Mouse (Mus musculus) midbrain, embryonic 11.5 days (tissue): Measurements from ENCODE around the gene Tmem204. TPM values are rescaled to one million over a fixed set of nuclear protein-coding genes. Genes with fewer than 3 reads are reported as not detected.
A peak's percentile ranks its signal among the peaks of the same experiment; 100 is the strongest.

Experiments
- ATAC-seq: fragments of 200-750 bp; cut with Nextera tagmentation; 2 replicates; pipeline ENCODE4 v1.8.0; 2017; ENCODE audit warnings: moderate TSS enrichment, moderate library complexity; ENCODE audit not compliant: low FRiP score
- DNase-seq: peaks from one replicate; pipeline ENCODE4 v3.0.0; 2015; ENCODE audit warnings: low spot score; ENCODE audit errors: missing footprints
- H3K27ac ChIP-seq: fragments of 300-500 bp; sonication (generic); 2 replicates; pipeline ENCODE4 v1.5.1; 2014; ENCODE audit warnings: low read depth, low read length
- H3K27me3 ChIP-seq: fragments of 300-500 bp; sonication (generic); 2 replicates; pipeline ENCODE4 v1.6.1; 2014; ENCODE audit warnings: mild to moderate bottlenecking, low read length, moderate library complexity, mixed read lengths; ENCODE audit not compliant: control insufficient read depth, insufficient read depth
- H3K36me3 ChIP-seq: fragments of 300-500 bp; sonication (generic); 2 replicates; pipeline ENCODE4 v1.6.1; 2014; ENCODE audit warnings: mild to moderate bottlenecking, low read length, moderate library complexity, mixed read lengths; ENCODE audit not compliant: control insufficient read depth, insufficient read depth
- H3K4me1 ChIP-seq: fragments of 300-500 bp; sonication (generic); 2 replicates; pipeline ENCODE4 v1.6.1; 2014; ENCODE audit warnings: low read length; ENCODE audit not compliant: control insufficient read depth, insufficient read depth
- H3K4me2 ChIP-seq: fragments of 300-500 bp; sonication (generic); 2 replicates; pipeline ENCODE4 v1.6.1; 2014; ENCODE audit warnings: mild to moderate bottlenecking, moderate library complexity
- H3K4me3 ChIP-seq: fragments of 300-500 bp; sonication (generic); 2 replicates; pipeline ENCODE4 v1.5.1; 2014; ENCODE audit warnings: low read depth, low read length
- H3K9ac ChIP-seq: fragments of 300-500 bp; sonication (generic); 2 replicates; pipeline ENCODE4 v1.6.1; 2014; ENCODE audit warnings: low read length
- H3K9me3 ChIP-seq: fragments of 300-500 bp; sonication (generic); 2 replicates; pipeline ENCODE4 v1.6.1; 2016; ENCODE audit warnings: low read length; ENCODE audit not compliant: control insufficient read depth
- WGBS: fragments of 180-500 bp; shearing (Covaris S2); extraction: QIAGEN DNeasy Blood & Tissue Kit; methylation state at CpG from one replicate; pipeline ENCODE4 v1.1.7; 2014; 5-methylcytosine and 5-hydroxymethylcytosine counted together
- polyA plus RNA-seq: library from polyadenylated mRNA; unstranded; fragments of >200 nt; fragmentation: Nextera tagmentation; extraction: Ambion mirVana; gene quantifications from 2 replicates; pipeline ENCODE4 v1.2.1, GENCODE M21; 2014

The Tmem204 gene
- polyA plus RNA-seq, 1 experiment from 2014 or later, result 10.4 TPM

DNA sequence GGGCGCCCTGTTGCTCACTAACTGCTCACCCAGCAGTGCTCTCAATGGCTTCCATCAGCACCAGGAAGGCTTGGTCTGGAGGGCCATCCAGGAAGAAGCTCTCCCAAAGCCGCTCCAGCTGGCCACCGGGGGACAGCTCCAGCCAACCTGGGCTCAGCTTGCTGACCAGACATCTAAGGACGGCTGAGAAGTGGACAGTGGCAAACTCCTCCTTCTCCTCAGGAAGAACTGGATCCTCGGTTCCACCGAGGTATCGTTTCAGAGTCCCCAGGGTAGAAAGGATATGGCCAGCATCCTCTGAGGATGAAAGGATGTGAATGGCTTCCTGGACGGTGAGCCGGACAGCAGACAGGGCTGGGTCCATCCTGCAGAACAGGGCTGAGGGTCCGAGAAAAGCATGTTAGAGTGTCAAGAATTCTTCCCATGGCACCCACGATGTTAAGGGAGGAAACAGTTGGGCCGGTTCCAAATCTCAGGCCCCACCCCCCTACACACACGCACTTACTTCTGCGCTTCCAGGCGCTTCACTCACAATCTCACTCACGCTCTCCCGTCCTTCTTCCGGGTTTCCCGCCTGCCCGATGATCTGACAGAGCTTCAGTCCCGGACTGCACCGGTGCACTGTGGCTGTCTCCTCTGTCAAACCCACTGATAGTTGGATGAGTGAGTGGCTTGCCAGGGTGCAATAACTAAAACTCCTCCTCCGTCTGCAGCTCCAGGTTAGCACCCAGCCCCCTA, 31.7 kb upstream of the Tmem204 start:
- Histone ChIP-seq H3K4me2 (peak overlapping the region; percentile 87), H3K9me3 (no peaks in the 10 kb centered on the region), H3K4me1 (peaks cover 10% of the 10 kb centered on the region), H3K27ac (peak overlapping the region; percentile 84), H3K4me3 (peak overlapping the region; percentile 48), H3K9ac (peak overlapping the region; percentile 86), H3K27me3 (no peaks in the 10 kb centered on the region), H3K36me3 (no peaks in the 10 kb centered on the region; the same call in 1 of the 2 replicates)
- ATAC-seq, result peak; percentile 41
- DNase-seq, result no peak
- 14% methylated on average over 23 of the region's 23 CpGs for WGBS

- ATAC-seq (no peak), DNase-seq (no peak)
- Histone ChIP-seq H3K4me2 (no peak overlapping the region), H3K27me3 (no peaks in the 10 kb centered on the region), H3K9me3 (no peaks in the 10 kb centered on the region), H3K4me1 (peaks cover 10% of the 10 kb centered on the region), H3K4me3 (no peak overlapping the region), H3K36me3 (no peaks in the 10 kb centered on the region; the same call in 1 of the 2 replicates), H3K9ac (no peak overlapping the region), H3K27ac (no peak overlapping the region)
- 70% methylated on average over 3 of the region's 3 CpGs for WGBS
These were observed 29.0 kb upstream of the Tmem204 start for GRCm38 (mm10) chr17:25112423-25112810.

GRCm38 (mm10) chr17:25111739-25112422, 28.5 kb upstream of the Tmem204 start:
- ATAC-seq (no peak), DNase-seq (no peak)
- H3K9me3 ChIP-seq, result no peaks in the 10 kb centered on the region
- H3K36me3 ChIP-seq, result no peaks in the 10 kb centered on the region; the same call in 1 of the 2 replicates
- peaks cover 10% of the 10 kb centered on the region for H3K4me1 ChIP-seq
- H3K27ac ChIP-seq, result no peak overlapping the region
- 85% methylated on average over 8 of the region's 8 CpGs for WGBS
- H3K4me3 ChIP-seq, result no peak overlapping the region
- H3K27me3 ChIP-seq, result no peaks in the 10 kb centered on the region
- H3K9ac ChIP-seq, result no peak overlapping the region
- H3K4me2 ChIP-seq, result no peak overlapping the region

- Histone ChIP-seq H3K9me3 (no peaks in the 10 kb centered on the region), H3K27me3 (no peaks in the 10 kb centered on the region), H3K36me3 (no peaks in the 10 kb centered on the region; the same call in 1 of the 2 replicates), H3K4me3 (no peak overlapping the region), H3K4me1 (peaks cover 9% of the 10 kb centered on the region), H3K27ac (no peak overlapping the region), H3K9ac (no peak overlapping the region), H3K4me2 (no peak overlapping the region)
- WGBS, result 92% methylated on average over 5 of the region's 5 CpGs
- DNase-seq (no peak), ATAC-seq (no peak)
These were observed 27.8 kb upstream of the Tmem204 start for GRCm38 (mm10) chr17:25111220-25111619.

DNA sequence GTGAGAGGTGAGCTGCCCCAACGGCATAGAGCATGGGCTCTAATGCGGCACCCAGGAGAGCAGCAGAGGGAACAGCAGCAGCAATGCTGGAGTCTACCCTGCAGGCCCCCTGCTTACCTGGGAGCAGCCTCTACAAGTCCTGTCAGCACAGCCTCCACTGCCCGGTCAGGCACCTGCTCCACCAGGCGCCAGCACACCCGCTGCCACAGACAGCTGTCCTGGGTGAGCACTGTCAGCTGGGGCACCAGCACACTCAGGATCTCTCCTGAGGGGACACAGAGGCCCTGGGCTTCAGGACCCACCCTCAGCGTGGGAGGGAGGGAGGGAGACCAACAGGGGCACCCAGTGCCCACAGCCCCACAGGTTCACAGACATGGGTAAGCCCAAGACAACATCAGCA, 27.2 kb upstream of the Tmem204 start:
- 92% methylated on average over 6 of the region's 6 CpGs for WGBS
- Histone ChIP-seq H3K36me3 (no peaks in the 10 kb centered on the region; the same call in 1 of the 2 replicates), H3K9ac (no peak overlapping the region), H3K9me3 (no peaks in the 10 kb centered on the region), H3K27ac (no peak overlapping the region), H3K4me2 (no peak overlapping the region), H3K4me3 (no peak overlapping the region), H3K27me3 (no peaks in the 10 kb centered on the region), H3K4me1 (peaks cover 6% of the 10 kb centered on the region)
- DNase-seq, result no peak
- ATAC-seq, result no peak

DNA sequence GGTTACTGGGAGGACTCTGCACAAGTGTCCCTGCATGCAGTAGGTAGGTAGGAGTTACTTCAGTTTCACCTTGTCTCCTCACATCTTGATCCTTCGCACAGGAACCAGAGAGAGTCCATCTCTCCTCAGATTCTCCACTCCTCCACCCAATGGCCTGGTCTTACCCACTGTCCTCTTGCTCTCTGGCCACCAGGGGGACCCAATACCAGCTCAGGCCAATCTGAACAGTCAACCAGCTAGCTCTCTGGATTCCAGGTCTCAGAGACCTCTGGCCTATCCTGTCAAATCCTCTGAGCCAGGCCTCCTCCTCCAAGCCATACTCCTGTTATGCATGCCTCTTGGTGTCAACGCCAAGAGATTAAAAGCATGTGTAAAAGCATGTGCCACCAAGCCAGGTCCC, 26.2 kb upstream of the Tmem204 start:
- no peak overlapping the region for H3K9ac ChIP-seq
- no peaks in the 10 kb centered on the region; the same call in 1 of the 2 replicates for H3K36me3 ChIP-seq
- no peak overlapping the region for H3K4me2 ChIP-seq
- DNase-seq, result no peak
- H3K27me3 ChIP-seq, result no peaks in the 10 kb centered on the region
- H3K4me3 ChIP-seq, result no peak overlapping the region
- H3K27ac ChIP-seq, result no peak overlapping the region
- ATAC-seq, result no peak
- H3K4me1 ChIP-seq, result peaks cover under 1% of the 10 kb centered on the region
- WGBS, result 77% methylated on average over 2 of the region's 2 CpGs
- H3K9me3 ChIP-seq, result no peaks in the 10 kb centered on the region

DNA sequence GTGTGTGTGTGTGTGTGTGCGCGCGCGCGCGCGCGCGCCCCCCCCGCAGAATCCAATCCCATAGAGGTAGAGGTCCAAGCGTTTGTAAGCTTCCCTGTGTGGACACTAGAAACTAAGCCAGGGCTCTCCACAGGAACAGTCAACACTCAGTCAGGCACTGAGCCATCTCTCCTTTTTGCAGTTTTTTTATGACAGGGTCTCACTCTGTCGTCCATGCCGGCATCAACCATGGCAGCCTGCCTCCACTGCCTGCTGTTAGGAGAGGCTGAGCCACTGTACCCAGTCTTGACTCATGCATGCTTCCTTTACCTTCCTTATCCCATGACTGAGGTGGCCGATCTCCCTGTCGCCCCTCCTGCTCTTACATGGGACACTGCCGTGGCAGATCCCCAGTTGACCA, 24.4 kb upstream of the Tmem204 start:
- 80% methylated on average over 14 of the region's 16 CpGs for WGBS
- DNase-seq (no peak), ATAC-seq (no peak)
- no peaks in the 10 kb centered on the region for H3K4me1 ChIP-seq
- no peak overlapping the region for H3K4me3 ChIP-seq
- no peaks in the 10 kb centered on the region for H3K9me3 ChIP-seq
- H3K9ac ChIP-seq, result no peak overlapping the region
- H3K27me3 ChIP-seq, result no peaks in the 10 kb centered on the region
- H3K27ac ChIP-seq, result no peak overlapping the region
- peaks cover 2% of the 10 kb centered on the region; the same call in 1 of the 2 replicates for H3K36me3 ChIP-seq
- H3K4me2 ChIP-seq, result no peak overlapping the region

GRCm38 (mm10) chr17:25101338-25101737, 17.9 kb upstream of the Tmem204 start:
- H3K4me3 ChIP-seq, result no peak overlapping the region
- H3K4me2 ChIP-seq, result no peak overlapping the region
- no peaks in the 10 kb centered on the region for H3K4me1 ChIP-seq
- ATAC-seq, result no peak
- no peaks in the 10 kb centered on the region for H3K9me3 ChIP-seq
- H3K27ac ChIP-seq, result no peak overlapping the region
- no peak overlapping the region for H3K9ac ChIP-seq
- no peaks in the 10 kb centered on the region for H3K27me3 ChIP-seq
- peak; percentile 67 for DNase-seq
- 94% methylated on average over 11 of the region's 11 CpGs for WGBS
- H3K36me3 ChIP-seq, result peaks cover 27% of the 10 kb centered on the region

DNA sequence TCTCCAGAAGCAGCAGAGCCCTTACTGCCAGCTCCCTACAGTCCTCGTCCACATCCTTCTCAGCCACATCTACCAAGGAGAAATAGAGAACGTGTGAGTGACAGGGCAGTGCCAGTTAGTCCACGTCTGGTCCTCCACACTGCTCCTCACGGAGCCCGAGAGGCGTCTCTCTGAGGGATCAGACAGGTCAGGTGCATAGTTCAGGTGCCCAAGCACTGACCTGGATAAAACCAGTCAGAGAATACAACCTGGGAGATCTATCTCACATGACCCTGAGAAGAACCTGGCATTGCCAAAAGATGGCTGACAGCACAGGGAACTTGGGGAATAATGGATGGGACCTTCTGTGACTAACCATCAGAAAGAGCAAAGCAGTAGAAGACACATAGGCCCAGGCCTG, 16.7 kb upstream of the Tmem204 start:
- Histone ChIP-seq H3K36me3 (peaks cover 27% of the 10 kb centered on the region), H3K27ac (no peak overlapping the region), H3K4me3 (no peak overlapping the region), H3K9me3 (no peaks in the 10 kb centered on the region), H3K4me1 (no peaks in the 10 kb centered on the region), H3K27me3 (no peaks in the 10 kb centered on the region), H3K9ac (no peak overlapping the region), H3K4me2 (no peak overlapping the region)
- DNase-seq (peak; percentile 26), ATAC-seq (no peak)
- WGBS, result 91% methylated on average over 6 of the region's 6 CpGs
